Mouse (Mus musculus): ENCODE measurements around the gene Lrp1.

Lrp1 gene

GRCm38 (mm10) chr10:127645791-127646190 is 24.8 kb upstream of the Lrp1 start:
- DNase-seq (ENCODE audit: low spot score), result no peak

DNA sequence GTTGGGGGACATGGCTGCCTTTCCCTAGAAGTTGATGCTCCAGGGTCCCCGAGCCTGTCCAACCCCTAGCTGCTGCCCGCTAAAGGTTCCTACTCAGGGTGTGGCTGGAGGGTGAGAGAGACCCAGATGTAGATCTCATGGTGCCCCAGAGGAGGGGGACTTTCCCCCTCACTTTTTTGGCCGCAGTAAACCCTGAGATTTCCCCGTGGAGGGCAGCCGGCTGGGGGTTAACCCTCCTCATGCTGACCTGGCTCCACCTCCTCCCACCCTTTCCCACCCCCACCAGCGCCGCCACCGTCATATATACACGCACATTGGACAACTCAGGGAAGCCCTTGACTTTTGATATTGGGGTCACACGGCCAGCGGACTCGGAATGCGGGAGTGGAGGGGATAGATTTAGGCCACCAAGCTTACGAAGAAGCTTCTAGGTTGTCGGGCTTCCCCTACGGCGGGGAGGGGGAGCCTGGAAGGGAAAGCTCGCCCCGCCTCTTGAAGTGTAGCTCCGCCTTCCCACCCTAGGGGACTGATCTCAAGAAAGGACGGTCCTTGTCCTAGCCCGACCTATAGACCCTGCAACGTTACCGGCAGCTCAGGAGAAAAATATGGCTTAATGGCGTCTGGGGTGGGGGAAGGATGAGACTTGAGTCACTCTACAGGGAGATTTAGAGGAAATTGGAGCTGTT is 22.7 kb upstream of the Lrp1 start:
- DNase-seq (ENCODE audit: low spot score), result peak; percentile 53

GRCm38 (mm10) chr10:127642772-127643552 is 22.0 kb upstream of the Lrp1 start, which contains the start of gene Stat6:
TSS of gene Stat6 (plus strand) at chr10:127642986.
- DNase-seq (ENCODE audit: low spot score), result peak; percentile 50

DNA sequence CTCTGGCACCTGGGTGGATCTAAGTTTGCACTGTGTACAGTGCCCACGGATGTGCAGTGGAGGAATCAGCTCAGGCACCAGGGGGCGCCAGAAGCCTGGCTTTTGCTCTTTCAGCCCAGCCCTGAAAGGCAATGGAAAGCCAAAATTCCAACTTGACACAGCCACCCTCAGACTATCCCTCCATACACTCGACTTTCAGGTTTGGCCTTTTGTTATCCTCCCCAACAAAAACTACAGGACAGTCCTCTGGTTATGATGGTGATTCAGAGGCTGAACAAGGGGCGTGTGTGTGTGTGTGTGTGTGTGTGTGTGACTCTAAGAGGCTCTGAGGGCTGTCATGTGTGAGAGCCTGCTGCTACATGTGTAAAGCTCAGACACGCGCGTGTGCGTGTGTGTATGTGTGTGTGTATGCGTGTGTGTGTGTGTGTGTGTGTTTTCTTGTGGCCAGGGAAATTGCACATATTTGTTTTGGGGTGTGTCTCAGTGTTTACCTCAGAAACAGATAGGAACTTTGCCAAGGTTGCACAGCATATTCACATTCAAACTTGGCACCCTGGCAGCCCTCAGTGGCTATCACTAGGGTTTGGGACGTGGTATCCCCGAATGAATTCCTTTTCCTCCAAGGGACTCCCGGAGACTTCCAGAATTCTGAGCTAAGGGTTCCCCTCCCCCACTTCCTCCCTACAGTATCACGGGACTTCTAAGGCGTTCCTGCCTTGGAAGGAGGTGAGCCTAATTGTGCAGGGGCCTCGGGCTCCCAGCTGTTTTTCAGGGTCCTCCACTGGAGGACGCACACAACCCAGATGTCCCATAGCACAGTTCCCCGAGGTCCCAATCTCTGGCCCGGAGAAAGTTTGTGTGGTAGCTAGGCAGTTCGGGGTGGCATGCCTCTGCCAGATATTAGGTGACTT is 21.2 kb upstream of the Lrp1 start:
- DNase-seq (ENCODE audit: low spot score), result peak; percentile 76

- DNase-seq (ENCODE audit: low spot score), result no peak
Measured at GRCm38 (mm10) chr10:127640421-127640820, 19.5 kb upstream of the Lrp1 start.

- DNase-seq (ENCODE audit: low spot score), result no peak
Measured at GRCm38 (mm10) chr10:127632668-127633271, 11.8 kb upstream of the Lrp1 start.

- no peak for DNase-seq (ENCODE audit: low spot score)
Measured at GRCm38 (mm10) chr10:127631261-127632214, 10.6 kb upstream of the Lrp1 start.

GRCm38 (mm10) chr10:127626433-127626832 is 5.5 kb upstream of the Lrp1 start:
- DNase-seq (ENCODE audit: low spot score), result no peak

GRCm38 (mm10) chr10:127623439-127624216 is 2.7 kb upstream of the Lrp1 start:
- no peak for DNase-seq (ENCODE audit: low spot score)

GRCm38 (mm10) chr10:127622661-127623060 is 1.7 kb upstream of the Lrp1 start:
- DNase-seq (ENCODE audit: low spot score), result no peak

DNA sequence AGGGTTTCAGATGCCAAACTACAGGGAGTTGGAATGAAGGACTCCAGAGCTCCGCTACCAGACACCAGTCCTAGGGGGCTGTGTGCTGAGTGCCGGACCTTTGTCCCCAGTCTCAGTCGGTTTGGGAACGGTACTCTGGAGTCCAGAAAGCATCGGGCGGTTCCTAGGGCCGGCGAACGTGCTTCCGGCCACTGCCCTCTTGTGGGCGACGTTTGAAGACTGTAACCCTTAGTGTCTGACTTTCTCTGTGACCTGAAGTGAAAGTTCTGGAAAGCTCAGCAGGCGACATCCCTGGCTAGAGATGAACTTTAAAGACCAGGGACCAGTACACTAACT is 1.1 kb upstream of the Lrp1 start:
- DNase-seq (ENCODE audit: low spot score), result peak; percentile 64

DNA sequence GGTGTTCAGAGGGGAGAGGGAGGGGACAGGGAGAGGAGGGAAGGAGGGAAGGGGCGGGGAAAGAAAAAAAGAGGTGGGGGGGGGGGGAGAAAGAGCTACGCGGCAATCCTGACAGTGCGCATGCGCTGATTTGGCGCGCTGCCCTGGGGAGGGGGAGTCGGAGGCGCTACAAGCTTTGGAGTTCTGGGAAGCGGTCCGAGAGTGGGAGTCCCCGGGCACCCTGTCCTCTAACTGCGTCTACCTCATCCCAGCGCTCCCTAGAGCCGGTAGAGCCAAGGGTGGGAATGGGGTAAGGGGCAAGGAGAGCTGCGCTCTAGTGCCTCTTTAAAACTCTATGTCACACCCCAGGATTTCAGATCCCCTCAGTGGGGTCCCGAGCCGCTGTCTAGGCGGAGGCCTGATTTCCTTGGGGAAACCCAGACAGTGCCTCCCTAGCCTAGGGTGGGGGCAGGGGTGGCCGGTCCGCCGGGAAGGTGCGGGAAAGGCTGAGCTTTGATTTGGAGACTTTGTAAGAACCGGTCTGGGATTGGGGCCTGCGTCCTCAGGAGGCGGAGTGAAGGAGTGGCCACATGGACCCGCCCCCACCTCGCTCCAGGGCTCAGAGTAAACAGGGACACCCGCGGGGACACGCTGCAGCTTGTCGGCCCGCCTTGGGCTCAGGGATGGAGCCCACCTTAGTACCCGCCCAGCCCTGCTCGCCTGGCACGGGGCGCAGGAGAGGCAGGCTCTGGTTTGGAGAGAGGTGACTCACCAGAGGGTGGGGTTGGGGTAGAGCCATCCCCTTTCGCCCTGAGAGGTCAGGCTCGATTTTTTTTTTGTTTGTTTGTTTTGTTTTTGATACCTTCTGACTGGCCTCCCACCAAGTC is 476 bp upstream of the Lrp1 start:
- DNase-seq (ENCODE audit: low spot score), result peak; percentile 88

DNA sequence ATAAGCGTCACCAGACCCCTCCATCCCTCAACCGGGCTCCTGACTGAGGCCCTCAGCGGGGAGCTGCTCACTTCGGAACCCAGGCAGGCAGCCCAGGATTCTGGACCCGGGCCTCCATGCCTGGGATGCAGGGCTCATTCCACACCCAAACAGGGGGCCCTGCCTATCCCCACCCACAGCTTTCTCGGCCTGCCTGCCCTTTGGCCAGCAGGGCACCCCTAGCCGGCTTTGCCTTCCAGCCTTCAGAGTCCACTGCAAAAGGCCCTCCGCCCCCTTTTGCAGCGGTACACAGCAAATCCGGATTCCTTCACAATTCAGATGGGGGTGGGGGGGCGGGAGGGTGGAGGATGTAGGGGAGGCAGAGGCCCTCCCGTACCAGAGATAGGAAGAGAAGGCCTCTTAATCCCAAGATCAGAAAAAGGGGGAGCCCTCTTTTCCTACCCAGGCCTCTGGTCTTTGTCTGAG is 975 bp downstream of the Lrp1 start:
- DNase-seq (ENCODE audit: low spot score), result no peak

DNA sequence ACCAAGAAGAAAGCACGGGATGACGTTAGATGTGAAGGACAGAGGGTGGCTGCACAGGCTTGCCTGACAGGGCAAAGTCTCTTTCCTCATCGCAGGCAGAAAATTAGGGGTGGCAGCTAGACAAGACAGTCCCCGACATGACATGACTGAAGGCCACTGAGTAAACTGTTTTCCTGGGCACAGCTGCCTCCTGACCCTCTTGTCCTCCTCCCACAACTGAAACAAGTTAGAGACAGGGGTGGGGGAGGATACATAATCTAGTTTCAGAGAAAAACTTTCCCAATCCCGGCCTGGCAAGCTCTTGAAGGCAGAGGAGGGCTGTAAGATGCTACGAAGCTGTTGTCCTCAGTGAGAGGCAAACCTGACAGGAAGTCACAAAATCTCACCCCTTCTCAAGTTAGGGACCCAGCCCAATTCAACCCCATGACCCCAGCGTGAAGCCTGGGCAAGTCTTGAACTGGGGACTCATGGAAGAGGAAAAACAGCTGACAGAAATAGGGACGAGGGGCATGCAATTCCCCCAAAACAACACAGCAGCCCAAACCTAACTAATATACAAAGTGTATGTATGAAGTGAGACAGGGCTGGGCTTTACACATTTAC is 1.7 kb downstream of the Lrp1 start:
- DNase-seq (ENCODE audit: low spot score), result no peak

GRCm38 (mm10) chr10:127618173-127618572 is 2.8 kb downstream of the Lrp1 start:
- DNase-seq (ENCODE audit: low spot score), result peak; percentile 73

- DNase-seq (ENCODE audit: low spot score), result no peak
Measured at GRCm38 (mm10) chr10:127617294-127617693, 3.7 kb downstream of the Lrp1 start.

DNA sequence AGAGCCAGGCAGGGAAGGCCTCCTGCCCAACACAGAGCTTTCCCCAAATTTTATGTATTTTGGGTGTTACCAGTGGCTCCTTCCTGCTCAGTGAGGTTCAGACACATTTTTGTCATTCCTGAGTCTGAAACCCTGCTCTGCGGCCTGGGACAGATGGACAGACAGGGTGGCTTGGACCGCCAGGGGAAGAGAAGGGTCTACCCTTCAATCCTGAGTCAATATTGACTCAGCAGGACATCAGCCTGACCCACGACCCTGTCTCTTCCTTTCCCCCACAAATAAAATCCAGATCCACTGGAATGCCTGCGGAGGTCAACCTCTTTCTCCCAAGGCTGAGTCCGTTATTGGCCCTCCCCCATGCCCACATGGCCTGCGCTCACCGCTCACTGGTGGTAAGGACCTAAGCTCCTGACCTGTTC is 4.7 kb downstream of the Lrp1 start:
- DNase-seq (ENCODE audit: low spot score), result no peak

DNA sequence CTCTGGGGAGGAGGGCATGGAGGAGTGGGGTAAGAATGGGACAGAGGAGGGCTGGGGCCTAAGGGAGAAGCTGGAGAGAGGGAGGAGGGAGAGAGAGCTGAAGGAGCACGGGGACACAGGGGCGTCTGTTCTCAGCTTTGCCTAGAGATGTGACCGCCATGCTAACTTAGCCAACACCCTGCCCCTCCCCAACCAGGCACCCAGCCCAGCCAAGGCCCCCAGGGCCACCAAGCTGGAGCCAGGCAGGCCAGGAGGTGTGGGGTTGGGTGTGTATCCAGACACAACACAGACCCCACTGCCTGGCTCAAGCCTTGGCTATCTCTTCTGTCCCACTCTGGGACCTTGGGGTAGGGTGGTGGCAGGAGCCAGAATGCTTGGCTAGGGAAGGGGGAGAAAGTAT is 5.4 kb downstream of the Lrp1 start:
- no peak for DNase-seq (ENCODE audit: low spot score)

DNA sequence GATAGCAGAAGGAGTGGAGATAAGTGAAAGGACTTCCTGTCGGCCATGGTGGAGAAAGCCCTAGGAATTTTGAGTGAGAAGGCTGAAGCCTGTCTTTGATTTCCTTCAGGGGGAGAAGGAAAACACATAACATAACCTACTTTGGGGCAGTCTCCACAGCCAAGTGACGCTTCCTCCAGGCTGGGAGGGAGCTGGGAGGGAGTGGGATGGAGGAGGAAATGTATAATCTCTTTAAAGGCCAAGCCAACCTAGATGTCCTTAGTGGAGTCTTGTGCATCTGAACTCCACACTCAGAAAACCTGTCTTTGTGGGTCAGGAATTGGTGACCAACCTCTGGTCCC is 5.9 kb downstream of the Lrp1 start:
- DNase-seq (ENCODE audit: low spot score), result no peak
